Mouse (Mus musculus): ENCODE measurements around the gene Irf2bpl. TPM values are rescaled to one million over a fixed set of nuclear protein-coding genes. Genes with fewer than 3 reads are reported as not detected.

The Irf2bpl gene
- polyA plus RNA-seq, 1 experiment, result 97.5 TPM

DNA sequence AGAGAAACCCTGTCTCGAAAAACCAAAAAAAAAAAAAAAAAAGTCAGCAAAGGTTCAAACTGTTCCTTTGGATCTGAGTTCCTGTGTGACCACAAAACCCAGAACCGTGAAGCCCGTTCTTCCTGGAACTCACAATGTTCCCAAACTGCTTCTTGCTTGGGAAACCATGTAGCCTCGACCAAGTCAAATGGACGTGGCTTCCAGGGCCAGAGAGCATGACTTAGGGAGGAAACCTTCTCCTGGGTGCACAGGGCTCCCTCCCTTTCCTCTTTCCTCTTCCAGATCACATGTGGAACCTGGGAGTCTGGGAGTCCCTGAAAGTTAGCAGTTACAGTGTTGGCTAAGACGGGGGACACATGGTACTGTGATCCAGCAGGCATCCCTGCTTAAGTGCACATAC lies 14.8 kb downstream of the Irf2bpl start:
- no peak for TF ChIP-seq POLR2A (IDR thresholded peaks at IDR 0.05; ENCODE audit: borderline replicate concordance, extremely low read depth, insufficient read depth, insufficient read length, poor library complexity, severe bottlenecking)
- TF ChIP-seq CTCF (IDR thresholded peaks at IDR 0.05; ENCODE audit: borderline replicate concordance, extremely low read depth, insufficient read depth, insufficient read length), result no peak
- DNase-seq (ENCODE audit: low read depth), result no peak

DNA sequence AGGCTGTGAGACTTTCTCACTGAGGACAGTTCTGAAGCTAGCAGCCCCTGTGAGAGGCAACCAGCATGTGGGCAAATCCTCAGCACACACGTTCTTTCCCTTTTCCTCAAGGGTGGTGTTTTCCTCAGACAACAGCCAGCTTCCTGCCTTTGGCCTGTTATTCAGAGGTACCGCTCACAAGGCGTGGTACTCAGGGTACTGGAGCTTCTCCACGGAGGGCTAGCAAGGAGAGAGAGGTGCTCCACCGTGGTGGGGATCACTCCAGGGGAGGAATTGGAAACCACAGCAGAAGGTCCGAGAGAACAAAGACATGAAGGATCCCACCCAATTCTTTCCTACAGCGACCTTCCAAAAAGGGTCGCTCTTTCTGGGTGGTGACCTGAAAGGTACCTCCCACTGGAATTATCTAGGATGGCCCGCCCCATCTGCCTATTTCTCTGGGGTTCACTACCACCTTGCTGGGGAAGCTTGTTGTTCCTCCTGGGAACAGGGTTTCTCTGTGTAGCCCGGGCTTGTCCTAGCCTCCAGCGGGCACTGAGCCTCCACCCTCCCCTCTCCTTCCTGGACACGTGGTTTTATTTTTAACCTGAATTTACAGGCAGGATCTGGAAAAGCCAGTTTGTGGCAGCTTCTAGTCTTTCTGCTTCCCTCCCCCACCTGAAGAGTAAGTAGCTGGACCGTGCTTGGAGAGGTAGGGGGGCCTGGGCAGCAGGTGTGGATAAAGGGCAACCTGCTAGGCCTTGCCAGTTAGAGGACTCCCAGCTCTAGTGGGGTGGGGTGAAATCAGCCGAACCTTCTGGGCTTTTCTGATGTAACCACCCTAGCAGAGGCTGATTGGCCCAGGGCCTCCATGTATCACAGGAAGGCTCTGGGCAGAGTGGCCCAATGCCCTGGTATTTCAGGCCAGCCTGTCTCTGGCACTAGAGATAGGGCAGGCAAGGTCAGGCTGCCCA lies 17.1 kb downstream of the Irf2bpl start:
- TF ChIP-seq POLR2A (IDR thresholded peaks at IDR 0.05; ENCODE audit: borderline replicate concordance, extremely low read depth, insufficient read depth, insufficient read length, poor library complexity, severe bottlenecking) (no peak), CTCF (IDR thresholded peaks at IDR 0.05; ENCODE audit: borderline replicate concordance, extremely low read depth, insufficient read depth, insufficient read length) (no peak)

DNA sequence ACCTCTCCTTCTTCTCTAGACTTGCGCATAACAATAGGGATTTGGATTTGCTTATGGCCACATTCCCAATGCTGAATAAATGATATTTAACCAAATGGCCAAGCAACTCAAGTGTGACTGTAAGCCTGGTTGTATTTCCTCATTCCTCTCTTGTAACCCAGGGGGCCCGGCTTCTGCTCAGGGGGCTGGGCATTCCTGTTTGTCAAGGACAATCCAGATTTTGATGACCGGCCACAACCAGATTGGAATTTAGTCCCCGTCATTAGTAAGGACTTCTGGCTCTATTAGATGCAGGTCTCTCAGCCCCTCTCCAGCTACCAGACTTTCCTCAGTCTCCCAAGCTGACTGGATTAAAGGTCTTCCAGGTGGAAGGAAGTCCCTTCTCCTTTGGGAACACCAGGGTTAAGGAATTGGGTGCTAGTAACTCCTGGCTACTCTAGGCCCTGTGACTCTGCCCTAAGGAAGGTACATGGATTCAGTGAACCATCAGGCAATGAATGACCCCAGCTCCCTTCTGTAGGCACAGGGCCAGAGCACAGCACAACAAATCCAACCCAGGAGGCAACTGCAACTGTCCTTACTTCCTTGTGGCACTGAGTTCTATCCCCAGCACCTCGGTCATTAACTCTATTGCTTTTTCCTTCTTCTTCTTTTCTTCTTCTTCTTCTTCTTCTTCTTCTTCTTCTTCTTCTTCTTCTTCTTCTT lies 20.1 kb downstream of the Irf2bpl start:
- no peak for TF ChIP-seq CTCF (IDR thresholded peaks at IDR 0.05; ENCODE audit: borderline replicate concordance, extremely low read depth, insufficient read depth, insufficient read length)
- no peak for TF ChIP-seq POLR2A (IDR thresholded peaks at IDR 0.05; ENCODE audit: borderline replicate concordance, extremely low read depth, insufficient read depth, insufficient read length, poor library complexity, severe bottlenecking)

More for the DNA sequence above, 17.1 kb downstream of the Irf2bpl start:
- no peak for DNase-seq (ENCODE audit: low read depth)

DNA sequence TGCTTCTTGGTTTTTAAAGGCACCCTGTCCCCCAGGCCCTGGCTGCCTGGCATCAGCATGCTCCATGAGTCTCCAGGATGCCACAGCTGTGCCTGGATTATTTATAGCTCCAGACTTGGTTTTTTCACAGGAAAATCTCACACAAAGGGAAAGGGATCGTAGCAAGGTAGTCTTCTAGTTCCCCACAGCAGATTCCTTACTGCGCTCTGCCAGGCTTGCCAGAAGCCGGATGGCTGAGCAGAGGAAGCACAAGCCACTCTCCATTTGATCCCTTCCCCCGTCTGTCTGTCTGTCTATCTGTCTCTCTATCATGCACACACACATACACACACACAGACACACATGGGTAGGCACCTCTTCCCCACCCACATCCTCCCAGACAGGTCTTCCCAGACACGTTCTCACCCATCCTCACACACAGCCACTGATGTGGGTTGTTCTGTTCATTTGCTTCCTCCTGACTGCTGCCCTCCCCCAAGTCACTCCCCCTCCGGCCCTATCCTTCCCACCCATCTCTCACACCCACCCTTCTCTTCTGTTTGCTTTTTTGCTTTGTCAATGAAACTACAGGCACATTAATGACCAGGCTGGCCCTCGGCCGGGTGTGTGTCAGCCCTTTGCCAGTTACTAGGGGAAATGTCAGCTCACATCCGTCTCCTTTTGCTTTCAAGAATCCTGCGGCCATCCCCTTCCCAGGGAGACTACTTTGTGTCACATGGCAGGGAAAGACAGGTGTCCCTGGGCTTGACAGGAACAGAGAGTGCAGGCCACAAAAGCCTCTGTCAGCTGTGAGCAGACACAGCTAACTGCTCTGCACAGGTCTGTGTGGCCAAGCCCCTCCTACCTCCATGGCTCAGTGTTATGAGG lies 24.4 kb downstream of the Irf2bpl start:
- TF ChIP-seq CTCF (IDR thresholded peaks at IDR 0.05; ENCODE audit: borderline replicate concordance, extremely low read depth, insufficient read depth, insufficient read length), result no peak
- TF ChIP-seq POLR2A (IDR thresholded peaks at IDR 0.05; ENCODE audit: borderline replicate concordance, extremely low read depth, insufficient read depth, insufficient read length, poor library complexity, severe bottlenecking), result no peak
- DNase-seq (ENCODE audit: low read depth), result peak; percentile 68

More for the DNA sequence above, 20.1 kb downstream of the Irf2bpl start:
- DNase-seq (ENCODE audit: low read depth), result no peak

DNA sequence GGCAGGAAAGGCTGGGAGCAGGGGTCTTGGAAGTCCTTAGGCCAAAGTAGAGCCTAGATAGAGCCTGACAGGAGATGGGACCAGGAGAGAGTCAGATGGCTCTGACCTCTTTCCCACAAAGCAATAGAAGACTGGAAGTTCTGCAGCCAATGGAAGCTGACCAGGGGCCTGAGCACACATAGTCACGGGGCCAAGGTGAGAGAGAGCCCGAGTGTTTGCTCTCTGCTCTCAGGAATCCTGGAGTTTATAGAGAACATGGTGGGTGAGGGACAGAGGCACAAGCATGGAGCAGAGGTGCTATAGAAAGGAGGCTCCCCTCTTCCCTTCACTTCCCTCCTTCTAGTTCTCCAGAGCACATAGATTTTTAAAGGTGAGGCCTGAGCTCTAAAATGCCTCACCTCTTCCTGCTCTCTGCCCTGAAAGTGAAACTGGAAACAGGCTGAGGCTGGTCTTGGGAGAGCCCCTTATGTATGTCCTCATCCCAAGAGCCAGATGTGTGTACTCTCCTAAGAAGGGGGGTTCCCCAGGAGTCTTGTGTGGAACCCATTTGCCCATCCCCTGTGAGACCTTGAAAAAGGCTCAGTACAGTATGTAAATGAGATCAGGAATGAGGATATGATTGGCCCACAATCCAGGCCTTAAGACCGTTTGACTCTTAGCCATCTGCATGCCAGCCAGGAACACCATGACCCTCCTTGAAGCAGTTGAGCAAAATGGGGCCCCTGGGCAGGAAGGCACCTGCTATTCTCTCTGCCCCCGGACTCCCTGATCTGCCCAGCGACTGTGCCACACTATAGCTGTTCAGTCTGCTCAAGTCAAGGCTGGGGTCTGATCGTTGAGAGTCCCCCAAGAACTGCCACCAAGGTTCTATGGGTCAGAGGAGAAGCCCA lies 25.4 kb downstream of the Irf2bpl start:
- TF ChIP-seq CTCF (IDR thresholded peaks at IDR 0.05; ENCODE audit: borderline replicate concordance, extremely low read depth, insufficient read depth, insufficient read length), result no peak
- no peak for TF ChIP-seq POLR2A (IDR thresholded peaks at IDR 0.05; ENCODE audit: borderline replicate concordance, extremely low read depth, insufficient read depth, insufficient read length, poor library complexity, severe bottlenecking)
- no peak for DNase-seq (ENCODE audit: low read depth)

DNA sequence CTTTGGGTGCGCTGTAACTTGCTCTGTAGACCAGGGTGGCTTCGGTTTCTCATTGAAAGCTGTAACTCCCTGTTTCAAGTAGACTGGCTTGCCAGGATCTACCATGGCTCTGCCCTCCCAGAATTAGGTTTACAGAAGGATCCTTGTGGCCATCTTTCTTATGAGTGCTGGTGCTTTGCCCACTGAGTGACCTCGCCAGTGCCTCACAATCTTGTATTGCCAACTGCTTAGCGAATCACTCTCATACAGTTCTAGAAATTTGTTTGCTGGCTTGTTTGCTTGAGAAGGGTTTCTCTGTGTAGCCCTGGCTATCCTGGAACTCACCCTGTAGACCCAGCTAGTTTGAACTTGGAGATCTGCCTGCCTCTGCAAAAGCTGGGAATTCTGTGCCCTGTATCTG lies 26.1 kb downstream of the Irf2bpl start:
- TF ChIP-seq POLR2A (IDR thresholded peaks at IDR 0.05; ENCODE audit: borderline replicate concordance, extremely low read depth, insufficient read depth, insufficient read length, poor library complexity, severe bottlenecking), result no peak
- no peak for TF ChIP-seq CTCF (IDR thresholded peaks at IDR 0.05; ENCODE audit: borderline replicate concordance, extremely low read depth, insufficient read depth, insufficient read length)
- no peak for DNase-seq (ENCODE audit: low read depth)

DNA sequence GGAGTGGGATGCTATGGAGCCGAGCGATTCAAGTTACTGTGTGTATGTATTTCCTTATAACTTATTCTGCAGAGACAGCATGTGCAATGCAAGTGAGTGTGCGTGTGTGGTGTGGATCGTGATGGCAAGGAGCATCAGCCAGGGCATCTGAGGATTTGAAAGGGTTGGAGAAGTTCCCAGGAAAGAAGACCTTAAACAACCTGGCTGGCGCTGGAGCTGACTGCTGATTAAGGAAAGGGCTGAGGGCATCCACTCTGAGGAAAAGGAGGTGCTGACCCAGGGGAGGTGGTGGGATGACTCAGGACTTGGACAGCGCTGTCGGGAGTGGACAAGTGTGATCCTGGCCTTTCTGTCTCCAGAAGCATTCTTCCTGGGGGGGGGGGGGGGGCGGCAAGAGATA lies 27.3 kb downstream of the Irf2bpl start:
- no peak for DNase-seq (ENCODE audit: low read depth)
- no peak for TF ChIP-seq CTCF (IDR thresholded peaks at IDR 0.05; ENCODE audit: borderline replicate concordance, extremely low read depth, insufficient read depth, insufficient read length)

DNA sequence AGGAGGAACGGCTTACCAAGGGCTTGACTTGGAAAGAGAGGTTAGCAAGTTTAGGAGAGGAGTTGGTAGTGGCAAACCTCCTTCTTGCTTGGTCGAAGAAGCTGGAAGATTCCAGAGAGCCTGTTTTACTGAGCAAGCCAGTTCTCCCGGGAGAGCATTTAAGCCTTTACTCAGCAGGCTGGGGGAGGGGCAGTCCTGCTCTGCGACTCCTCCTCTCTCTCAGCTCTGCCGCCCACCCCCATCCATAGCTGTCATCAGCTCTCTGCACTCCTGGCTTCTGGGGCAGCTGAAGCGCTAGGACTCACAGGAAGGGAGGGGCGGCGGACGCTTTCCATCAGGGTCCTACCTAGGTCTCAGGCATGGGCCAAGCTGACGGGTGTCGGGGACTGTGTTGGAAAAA lies 28.9 kb downstream of the Irf2bpl start:
- no peak for TF ChIP-seq CTCF (IDR thresholded peaks at IDR 0.05; ENCODE audit: borderline replicate concordance, extremely low read depth, insufficient read depth, insufficient read length)
- no peak for TF ChIP-seq POLR2A (IDR thresholded peaks at IDR 0.05; ENCODE audit: borderline replicate concordance, extremely low read depth, insufficient read depth, insufficient read length, poor library complexity, severe bottlenecking)
- DNase-seq (ENCODE audit: low read depth), result peak; percentile 91

DNA sequence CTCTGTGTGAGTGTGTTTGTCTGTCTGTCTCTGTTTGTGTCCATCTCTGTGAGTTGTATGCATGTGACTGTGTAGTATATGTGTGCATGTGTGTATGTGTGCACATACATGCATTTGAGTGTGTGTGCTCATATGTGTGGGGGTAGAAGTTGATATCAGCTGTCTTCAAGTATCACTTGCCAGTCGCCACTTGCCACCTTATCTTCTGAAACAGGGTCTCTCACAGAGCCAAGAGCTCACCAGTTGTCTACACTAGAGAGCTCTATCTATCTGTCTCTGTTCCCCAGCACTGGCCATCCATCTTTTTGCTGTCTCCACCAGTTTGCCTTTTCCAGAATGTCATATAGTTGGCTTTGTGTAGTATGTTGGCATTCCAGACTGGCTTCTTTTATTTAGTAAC lies 31.1 kb downstream of the Irf2bpl start:
- no peak for TF ChIP-seq POLR2A (IDR thresholded peaks at IDR 0.05; ENCODE audit: borderline replicate concordance, extremely low read depth, insufficient read depth, insufficient read length, poor library complexity, severe bottlenecking)
- TF ChIP-seq CTCF (IDR thresholded peaks at IDR 0.05; ENCODE audit: borderline replicate concordance, extremely low read depth, insufficient read depth, insufficient read length), result no peak
- DNase-seq (ENCODE audit: low read depth), result no peak

DNA sequence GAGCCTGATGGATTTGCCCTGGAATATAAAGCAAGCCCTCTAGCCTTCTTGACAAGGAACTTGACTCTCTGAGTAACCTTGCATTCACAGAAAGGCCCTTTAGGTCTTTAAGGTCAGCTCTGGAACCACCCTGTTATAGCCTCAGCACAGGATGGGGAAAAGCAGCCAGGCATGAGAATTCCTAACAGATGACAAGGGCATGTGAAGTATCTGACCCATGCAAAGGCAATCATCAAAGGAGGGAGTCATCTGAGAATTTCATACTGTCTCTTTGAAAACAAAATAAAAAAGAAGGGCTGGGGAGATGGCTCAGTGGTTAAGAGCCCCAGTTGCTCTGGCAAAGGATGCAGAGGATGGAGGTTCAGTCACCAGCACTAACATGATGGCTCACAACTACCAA lies 33.3 kb downstream of the Irf2bpl start:
- no peak for DNase-seq (ENCODE audit: low read depth)

More for the DNA sequence above, 33.3 kb downstream of the Irf2bpl start:
- TF ChIP-seq CTCF (IDR thresholded peaks at IDR 0.05; ENCODE audit: borderline replicate concordance, extremely low read depth, insufficient read depth, insufficient read length), result no peak
- no peak for TF ChIP-seq POLR2A (IDR thresholded peaks at IDR 0.05; ENCODE audit: borderline replicate concordance, extremely low read depth, insufficient read depth, insufficient read length, poor library complexity, severe bottlenecking)
